Mouse (Mus musculus) kidney, adult 18-20 months (tissue): ENCODE results near the gene Olfr1366.
"Not testable (repeated sequence)": the region's sequence is repeated elsewhere in the genome, so short reads cannot be mapped to it uniquely, and the experiment has no call there.

Experiments
- DNase-seq: peaks from one replicate; pipeline ENCODE4 v3.0.0; 2021

Gene Olfr1366

GRCm38 (mm10) chr13:21542708-21543107 lies at the start of gene Olfr1366:
Gene Olfr1366 (minus strand): TSS chr13:21542808.
- no peak for DNase-seq

- DNase-seq: no peak
Measured at GRCm38 (mm10) chr13:21591618-21592017, 49.0 kb upstream of the Olfr1366 start.

- no peak for DNase-seq
Measured at GRCm38 (mm10) chr13:21581659-21582058, 39.1 kb upstream of the Olfr1366 start, which contains the start of gene Olfr1364. Gene Olfr1364 (minus strand): TSS chr13:21581759.

GRCm38 (mm10) chr13:21559793-21560192 lies 17.2 kb upstream of the Olfr1366 start, which contains the start of gene Olfr1535:
Gene Olfr1535 (minus strand): TSS chr13:21559893.
- DNase-seq: no peak

- no peak for DNase-seq
Measured at GRCm38 (mm10) chr13:21550416-21551110, 8.0 kb upstream of the Olfr1366 start.

- no peak for DNase-seq
Measured at GRCm38 (mm10) chr13:21549487-21549886, 6.9 kb upstream of the Olfr1366 start.

- DNase-seq: peak; percentile 92
Measured at GRCm38 (mm10) chr13:21530781-21531201, 11.8 kb downstream of the Olfr1366 start, which contains the start of gene Zkscan8. Gene Zkscan8 (minus strand): TSS chr13:21531120.

GRCm38 (mm10) chr13:21530136-21530535 lies 12.5 kb downstream of the Olfr1366 start:
- DNase-seq: no peak

- peak; percentile 87 for DNase-seq
Measured at GRCm38 (mm10) chr13:21506221-21506649, 36.4 kb downstream of the Olfr1366 start.

- DNase-seq: no peak
Measured at GRCm38 (mm10) chr13:21502296-21502695, 40.3 kb downstream of the Olfr1366 start.

GRCm38 (mm10) chr13:21501182-21501581 lies 41.4 kb downstream of the Olfr1366 start, which contains the start of gene Gm11273:
Gene Gm11273 (minus strand): TSS chr13:21501418.
- not testable (repeated sequence) for DNase-seq

GRCm38 (mm10) chr13:21495080-21495479 lies 47.5 kb downstream of the Olfr1366 start, which contains the start of gene AK157302:
Gene AK157302 (plus strand): TSS chr13:21495223.
- DNase-seq: no peak

- no peak for DNase-seq
Measured at GRCm38 (mm10) chr13:21492847-21493246, 49.8 kb downstream of the Olfr1366 start.

- no peak for DNase-seq
Measured at GRCm38 (mm10) chr13:21486881-21487280, 55.7 kb downstream of the Olfr1366 start.
